Mouse (Mus musculus): Measurements from ENCODE around the gene Tpm3-rs7. TPM values are rescaled to one million over a fixed set of nuclear protein-coding genes. Genes with fewer than 3 reads are reported as not detected.
"Not testable (repeated sequence)": the region's sequence is repeated elsewhere in the genome, so short reads cannot be mapped to it uniquely, and the experiment has no call there.

Tpm3-rs7 gene
- 10 to 100 TPM; 10.3 to 15.6 TPM for total RNA-seq (2021)
- long read RNA-seq, experiment 1, transcript Tpm3-rs7-201 (1 exons, 2,147 nt): major isoform, 13 of 13 reads
- long read RNA-seq, experiment 1, partial matches to known transcripts: 0 of 13 reads
- long read RNA-seq, experiment 1, other reads (novel, unspliced or antisense): 0 of 13 reads
- long read RNA-seq, experiment 2, transcript Tpm3-rs7-201 (1 exons, 2,147 nt): major isoform, 20 of 20 reads
- long read RNA-seq, experiment 2, partial matches to known transcripts: 0 of 20 reads
- long read RNA-seq, experiment 2, other reads (novel, unspliced or antisense): 0 of 20 reads

GRCm38 (mm10) chr14:113314499-113314898 lies at the start of gene Tpm3-rs7:
Tpm3-rs7 (plus strand) TSS chr14:113314608.
- intact Hi-C loops (cut with DNase I; ENCODE audit: low total_unique reads); DNase-seq: not testable (repeated sequence)

- intact Hi-C loops (cut with DNase I; ENCODE audit: low total_unique reads): no loop called here
- DNase-seq: no peak
These were observed 2.6 kb downstream of the Tpm3-rs7 start for GRCm38 (mm10) chr14:113317023-113317422.

- DNase-seq: no peak
- intact Hi-C loops (cut with DNase I; ENCODE audit: low total_unique reads): no loop called here
These were observed 49.0 kb downstream of the Tpm3-rs7 start for GRCm38 (mm10) chr14:113363361-113363760.
